Mouse (Mus musculus) thymus, postnatal 4 days (tissue): ENCODE measurements around the gene Bag5.
"Not testable (repeated sequence)": the region's sequence is repeated elsewhere in the genome, so short reads cannot be mapped to it uniquely, and the experiment has no call there.

Experiments used
- DNase-seq: peaks from one replicate; pipeline ENCODE4 v3.0.0; 2021

Bag5 gene

DNA sequence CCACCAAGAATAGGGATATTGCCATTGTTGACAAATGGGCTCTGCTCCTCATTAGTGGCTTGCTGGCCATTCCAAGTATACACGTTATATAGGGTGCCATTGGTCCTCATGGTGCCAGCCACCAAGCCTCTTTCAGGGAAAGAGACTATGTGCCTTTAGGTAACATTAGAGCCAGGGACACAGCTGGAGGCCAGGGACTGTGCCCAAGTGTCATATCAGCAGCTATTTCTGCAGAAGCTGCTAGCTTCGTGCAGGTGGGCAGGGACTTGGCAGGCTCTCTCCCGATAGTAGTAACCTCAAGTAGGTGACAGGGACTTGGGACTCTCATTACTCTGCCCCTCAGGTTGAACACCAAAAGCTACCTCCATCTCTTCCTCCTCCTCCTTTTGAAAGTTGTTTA, 21.9 kb upstream of the Bag5 start:
- DNase-seq, result no peak

DNA sequence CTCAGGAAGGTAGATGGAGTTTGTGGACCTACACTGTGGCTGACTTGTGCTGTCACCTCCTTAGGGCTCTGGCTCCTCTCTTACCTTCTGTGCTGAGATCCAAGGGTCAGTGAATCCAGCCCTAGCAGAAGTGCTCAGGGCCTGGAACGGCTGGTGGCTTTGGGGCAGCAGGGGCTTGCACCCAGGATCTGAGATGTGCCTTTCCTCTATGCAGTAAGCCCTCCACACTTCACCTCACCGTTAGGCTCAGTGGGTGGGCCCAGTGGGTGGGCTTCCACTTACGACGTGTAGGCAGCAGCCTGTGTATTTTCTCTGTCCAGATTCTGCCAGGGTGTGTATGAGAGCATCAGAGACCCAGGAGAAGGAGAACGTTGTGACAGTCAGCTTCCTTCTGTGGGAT, 19.9 kb upstream of the Bag5 start:
- no peak for DNase-seq

- peak; percentile 94 for DNase-seq
Observed at GRCm38 (mm10) chr12:111731822-111732807, 19.1 kb upstream of the Bag5 start.

- DNase-seq, result no peak
Observed at GRCm38 (mm10) chr12:111727956-111728355, 14.9 kb upstream of the Bag5 start.

DNA sequence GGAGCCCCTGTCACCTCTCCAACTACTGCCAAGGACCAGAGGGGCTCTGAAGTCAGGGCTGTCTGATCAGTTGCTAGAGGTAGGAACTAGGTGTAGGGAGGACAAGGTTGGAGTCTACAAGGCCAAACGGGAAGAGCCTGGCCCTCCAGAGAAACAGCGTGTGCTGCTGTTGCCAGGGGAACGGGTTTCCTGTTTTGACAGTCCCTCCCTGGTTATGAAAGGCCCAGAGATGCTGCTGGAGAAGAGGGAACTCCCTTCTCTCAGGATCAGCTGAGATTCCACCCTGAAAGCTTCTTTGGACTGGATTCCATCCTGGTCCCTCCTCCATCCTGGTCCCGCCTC, 13.0 kb upstream of the Bag5 start:
- no peak for DNase-seq

GRCm38 (mm10) chr12:111725338-111726121, 12.5 kb upstream of the Bag5 start:
- DNase-seq, result no peak

- no peak for DNase-seq
Observed at GRCm38 (mm10) chr12:111724638-111725337, 11.7 kb upstream of the Bag5 start.

- DNase-seq, result peak; percentile 81
Observed at GRCm38 (mm10) chr12:111722654-111723053, 9.6 kb upstream of the Bag5 start.

GRCm38 (mm10) chr12:111720222-111720621, 7.2 kb upstream of the Bag5 start:
- DNase-seq, result no peak

DNA sequence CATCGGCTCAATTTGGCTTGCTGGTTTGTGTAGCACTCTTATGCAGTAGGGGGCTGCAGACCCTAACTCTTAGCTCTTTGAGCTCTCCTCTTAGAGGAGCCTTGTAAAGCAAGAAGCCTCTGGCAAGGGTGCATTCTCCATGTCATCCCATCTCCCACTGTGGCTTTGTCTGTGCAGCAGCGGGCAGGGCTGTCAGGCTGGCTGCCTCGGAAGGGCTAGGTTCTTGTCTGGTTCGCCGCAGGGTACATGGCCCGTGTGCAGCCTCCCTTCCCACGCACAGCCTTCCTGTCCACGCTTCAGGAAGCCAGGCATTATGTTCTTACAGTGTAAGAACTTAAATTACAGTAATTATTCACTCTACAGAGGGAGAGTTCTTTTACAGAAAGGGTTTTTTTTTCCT, 5.6 kb upstream of the Bag5 start:
- no peak for DNase-seq

DNA sequence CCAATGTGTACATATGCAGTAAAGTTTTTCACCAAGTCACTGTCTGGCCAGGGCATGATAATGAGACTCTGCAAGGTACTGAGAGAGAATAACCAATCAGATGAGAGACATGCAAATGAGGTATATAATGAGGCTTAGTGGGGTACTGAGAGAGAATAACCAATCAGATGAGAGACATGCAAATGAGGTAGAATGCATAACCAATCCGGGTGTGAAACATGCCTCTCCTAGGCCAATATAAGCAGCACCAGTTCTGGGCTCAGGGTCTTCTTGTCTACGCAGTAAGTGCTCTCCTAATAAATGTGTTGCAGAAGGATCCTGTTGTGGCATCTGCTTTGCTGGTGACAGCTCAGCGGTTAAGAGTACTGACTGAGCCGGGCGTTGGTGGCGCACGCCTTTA, 3.4 kb upstream of the Bag5 start:
- no peak for DNase-seq

- not testable (repeated sequence) for DNase-seq
Observed at GRCm38 (mm10) chr12:111713880-111714279, 823 bp upstream of the Bag5 start.

DNA sequence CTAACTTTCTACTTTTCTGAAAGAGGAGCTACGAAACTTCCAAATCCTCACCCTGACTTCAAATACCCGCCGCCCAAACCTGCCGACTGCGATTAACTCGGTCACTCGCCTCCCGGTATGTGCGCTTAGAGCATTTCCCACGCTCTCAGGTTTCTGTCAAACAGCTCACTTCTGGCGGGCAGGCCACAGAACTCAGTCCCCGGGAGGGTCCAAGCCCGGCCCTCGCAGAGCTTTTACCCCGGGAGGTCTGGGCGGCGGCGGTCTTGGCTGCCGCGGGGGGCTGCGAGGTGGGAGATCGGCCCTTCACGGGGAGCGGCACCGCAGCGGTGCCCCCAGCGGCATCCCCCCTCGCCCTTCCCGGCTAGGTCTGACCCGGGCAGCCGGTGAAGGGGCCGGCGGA, 581 bp downstream of the Bag5 start:
- DNase-seq, result peak; percentile 58

GRCm38 (mm10) chr12:111710091-111710490, 3.0 kb downstream of the Bag5 start:
- no peak for DNase-seq

GRCm38 (mm10) chr12:111708181-111708580, 4.9 kb downstream of the Bag5 start:
- no peak for DNase-seq

GRCm38 (mm10) chr12:111705186-111705973, 7.7 kb downstream of the Bag5 start:
- no peak for DNase-seq

GRCm38 (mm10) chr12:111704609-111705008, 8.4 kb downstream of the Bag5 start:
- DNase-seq, result no peak

DNA sequence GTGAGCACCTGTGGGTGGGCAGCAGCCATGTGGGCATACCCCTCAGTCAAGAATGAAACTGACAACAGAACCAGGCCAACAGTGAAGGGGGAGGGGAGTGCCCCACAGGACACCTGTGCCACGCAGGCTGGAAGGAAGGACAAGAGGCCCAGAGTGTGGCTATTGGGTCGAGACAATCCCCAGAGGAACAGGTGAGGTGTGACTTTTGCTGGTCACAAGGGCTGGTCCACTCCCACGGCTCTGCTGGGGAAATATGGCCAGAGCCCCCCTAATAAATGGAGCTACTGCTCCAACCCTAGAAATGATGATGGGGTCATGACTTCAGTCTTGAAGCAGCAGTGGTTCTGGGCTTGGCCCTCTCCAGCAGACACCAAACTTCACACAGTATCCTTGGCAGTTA, 9.8 kb downstream of the Bag5 start:
- DNase-seq, result no peak

- no peak for DNase-seq
Observed at GRCm38 (mm10) chr12:111700920-111701458, 12.1 kb downstream of the Bag5 start.

DNA sequence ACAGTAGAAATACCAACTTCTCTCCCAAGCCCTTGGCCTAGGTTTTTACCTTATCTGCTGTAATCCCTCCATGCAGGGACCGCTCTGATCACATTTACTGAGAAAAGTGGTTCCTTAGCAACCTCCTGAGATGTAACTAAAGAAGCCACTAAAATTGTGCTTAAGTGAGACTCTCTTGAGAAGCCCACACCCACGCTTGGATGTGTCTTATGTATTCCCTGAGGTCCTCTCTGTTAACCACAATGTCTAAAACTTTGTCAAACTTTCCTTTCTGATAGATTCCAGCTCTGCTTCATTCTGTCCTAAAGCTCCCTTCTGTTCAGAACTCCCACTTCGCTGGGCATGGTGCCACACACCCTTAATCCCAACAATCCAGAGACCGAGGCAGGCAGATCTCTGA, 13.5 kb downstream of the Bag5 start:
- no peak for DNase-seq

- no peak for DNase-seq
Observed at GRCm38 (mm10) chr12:111698346-111698913, 14.6 kb downstream of the Bag5 start.

- no peak for DNase-seq
Observed at GRCm38 (mm10) chr12:111697708-111698107, 15.3 kb downstream of the Bag5 start.
